Mouse (Mus musculus): ENCODE measurements around the gene Nab1.

Gene Nab1

GRCm38 (mm10) chr1:52427841-52428464, 72.5 kb downstream of the Nab1 start:
- ChIA-PET CTCF (interaction anchor here in 2 of 4 experiments (0.6 to 1.0 kb wide), 3 partner anchors 31 to 171 kb away, joined by 3 to 6 read pairs (median 5); no protein-coding TSS in a partner anchor), POLR2A (interaction anchor here in 2 of 4 experiments (0.6 to 1.5 kb wide), 2 partner anchors 195 kb away, joined by 3 read pairs; partner anchors contain the start of gene Gls (in 2 of the 2))

- POLR2A ChIA-PET: no interaction called here
- CTCF ChIA-PET: no interaction called here
These were observed 76.6 kb downstream of the Nab1 start for GRCm38 (mm10) chr1:52423846-52424245.

GRCm38 (mm10) chr1:52423057-52423456, 77.4 kb downstream of the Nab1 start:
- CTCF ChIA-PET: no interaction called here
- POLR2A ChIA-PET: interaction anchor here in 2 of 4 experiments (0.6 to 0.8 kb wide), 3 partner anchors 9 to 1037 kb away, joined by 3 read pairs; no protein-coding TSS in a partner anchor

GRCm38 (mm10) chr1:52422137-52422536, 78.3 kb downstream of the Nab1 start:
- ChIA-PET POLR2A (interaction anchor here in 2 of 4 experiments (0.8 to 1.9 kb wide), 4 partner anchors 9 to 1036 kb away, joined by 3 to 5 read pairs (median 4); no protein-coding TSS in a partner anchor), CTCF (no interaction called here)

GRCm38 (mm10) chr1:52421623-52422022, 78.9 kb downstream of the Nab1 start:
- ChIA-PET POLR2A (interaction anchor here in 2 of 4 experiments (1.0 to 1.9 kb wide), 4 partner anchors 8 to 13 kb away, joined by 3 to 5 read pairs (median 4); no protein-coding TSS in a partner anchor), CTCF (no interaction called here)

- ChIA-PET POLR2A (interaction anchor here in 2 of 4 experiments (0.5 to 2.5 kb wide), 2 partner anchors 12 to 1998 kb away, joined by 6 to 8 read pairs; no protein-coding TSS in a partner anchor), CTCF (no interaction called here)
These were observed 81.2 kb downstream of the Nab1 start for GRCm38 (mm10) chr1:52419088-52419819.

Data from embryonic stem cell, embryonic (primary cell).